Mouse (Mus musculus): ENCODE data around the gene Cinp.
A peak's percentile ranks its signal among the peaks of the same experiment; 100 is the strongest.
"Not testable (repeated sequence)": the region's sequence is repeated elsewhere in the genome, so short reads cannot be mapped to it uniquely, and the experiment has no call there.

Cinp gene

GRCm38 (mm10) chr12:110861256-110861655, 27.7 kb downstream of the Cinp start:
- DNase-seq (ENCODE audit: low read depth in 2 of 2, low spot score in 2 of 2): peak in 1 of 2 experiments; percentile 30

GRCm38 (mm10) chr12:110860293-110860692, 28.7 kb downstream of the Cinp start:
- DNase-seq (ENCODE audit: low read depth in 2 of 2, low spot score in 2 of 2): no peak

- DNase-seq (ENCODE audit: low read depth in 2 of 2, low spot score in 2 of 2): not testable (repeated sequence)
Measured at GRCm38 (mm10) chr12:110858681-110859080, 30.3 kb downstream of the Cinp start.

- peak; percentile 22 to 32 for DNase-seq (ENCODE audit: low read depth in 2 of 2, low spot score in 2 of 2)
Measured at GRCm38 (mm10) chr12:110857196-110857595, 31.7 kb downstream of the Cinp start.

- DNase-seq (ENCODE audit: low read depth in 2 of 2, low spot score in 2 of 2): no peak
Measured at GRCm38 (mm10) chr12:110854786-110855737, 33.9 kb downstream of the Cinp start.

GRCm38 (mm10) chr12:110851923-110852322, 37.0 kb downstream of the Cinp start:
- DNase-seq (ENCODE audit: low read depth in 2 of 2, low spot score in 2 of 2): no peak

- DNase-seq (ENCODE audit: low read depth in 2 of 2, low spot score in 2 of 2): peak in 1 of 2 experiments; percentile 20
Measured at GRCm38 (mm10) chr12:110851414-110851813, 37.5 kb downstream of the Cinp start.

- DNase-seq (ENCODE audit: low read depth in 2 of 2, low spot score in 2 of 2): no peak
Measured at GRCm38 (mm10) chr12:110850929-110851256, 38.1 kb downstream of the Cinp start.

GRCm38 (mm10) chr12:110850010-110850928, 38.7 kb downstream of the Cinp start, which contains the start of gene Zfp839:
Zfp839 (plus strand) TSS chr12:110850253.
- peak; percentile 17 to 50 for DNase-seq (ENCODE audit: low read depth in 2 of 2, low spot score in 2 of 2)

GRCm38 (mm10) chr12:110846191-110846765, 42.7 kb downstream of the Cinp start:
- no peak for DNase-seq (ENCODE audit: low read depth in 2 of 2, low spot score in 2 of 2)

- DNase-seq (ENCODE audit: low read depth in 2 of 2, low spot score in 2 of 2): peak; percentile 18 to 26
Measured at GRCm38 (mm10) chr12:110845131-110845880, 43.6 kb downstream of the Cinp start.

- peak in 1 of 2 experiments; percentile 14 for DNase-seq (ENCODE audit: low read depth in 2 of 2, low spot score in 2 of 2)
Measured at GRCm38 (mm10) chr12:110844227-110845130, 44.5 kb downstream of the Cinp start.

GRCm38 (mm10) chr12:110843194-110844048, 45.5 kb downstream of the Cinp start:
- peak; percentile 78 to 84 for DNase-seq (ENCODE audit: low read depth in 2 of 2, low spot score in 2 of 2)

GRCm38 (mm10) chr12:110841731-110842493, 47.0 kb downstream of the Cinp start:
- no peak for DNase-seq (ENCODE audit: low read depth in 2 of 2, low spot score in 2 of 2)

GRCm38 (mm10) chr12:110840348-110841198, 48.4 kb downstream of the Cinp start, which contains the start of gene Mok:
Mok (minus strand) TSS chr12:110840939.
- peak; percentile 94 to 95 for DNase-seq (ENCODE audit: low read depth in 2 of 2, low spot score in 2 of 2)

- DNase-seq (ENCODE audit: low read depth in 2 of 2, low spot score in 2 of 2): no peak
Measured at GRCm38 (mm10) chr12:110837850-110838249, 51.1 kb downstream of the Cinp start.

Measured in CD8-positive naive resting alpha-beta T cell, adult 2 months (primary cell).